Mouse (Mus musculus): ENCODE results near the gene Rnf181. TPM values are rescaled to one million over a fixed set of nuclear protein-coding genes. Genes with fewer than 3 reads are reported as not detected.
A peak's percentile ranks its signal among the peaks of the same experiment; 100 is the strongest.

The Rnf181 gene
- polyA plus RNA-seq, 1 experiment = 62.4 TPM

- no peak overlapping the region for H3K4me3 ChIP-seq (ENCODE audit: extremely low read depth, insufficient read depth, insufficient read length)
- TF ChIP-seq CTCF (IDR thresholded peaks at IDR 0.05; ENCODE audit: extremely low read depth, insufficient read depth, insufficient read length, insufficient replicate concordance) = no peak
- no peak for TF ChIP-seq POLR2A (IDR thresholded peaks at IDR 0.05; ENCODE audit: low read depth, low read length)
- no peak for DNase-seq (ENCODE audit: low read depth in 1 of 2, low spot score in 2 of 2)
- H3K27ac ChIP-seq (ENCODE audit: insufficient read depth, low read length) = no peak overlapping the region
- H3K4me1 ChIP-seq (ENCODE audit: control insufficient read depth, insufficient read depth, insufficient read length) = peaks cover 16% of the 10 kb centered on the region; the same call in 1 of the 2 replicates
- H3K27me3 ChIP-seq (ENCODE audit: control insufficient read depth, insufficient read depth, low read length) = no peaks in the 10 kb centered on the region
- WGBS = 95% methylated on average over 2 of the region's 2 CpGs
- H3K36me3 ChIP-seq (ENCODE audit: control insufficient read depth, insufficient read depth, low read length) = peaks cover 11% of the 10 kb centered on the region
These were observed 19.8 kb upstream of the Rnf181 start for GRCm38 (mm10) chr6:72386561-72386960.

GRCm38 (mm10) chr6:72385258-72385657 is 18.5 kb upstream of the Rnf181 start:
- no peak overlapping the region for H3K4me3 ChIP-seq (ENCODE audit: extremely low read depth, insufficient read depth, insufficient read length)
- peaks cover 11% of the 10 kb centered on the region for H3K36me3 ChIP-seq (ENCODE audit: control insufficient read depth, insufficient read depth, low read length)
- TF ChIP-seq POLR2A (IDR thresholded peaks at IDR 0.05; ENCODE audit: low read depth, low read length) = no peak
- no peak for TF ChIP-seq CTCF (IDR thresholded peaks at IDR 0.05; ENCODE audit: extremely low read depth, insufficient read depth, insufficient read length, insufficient replicate concordance)
- DNase-seq (ENCODE audit: low read depth in 1 of 2, low spot score in 2 of 2) = no peak
- WGBS = 83% methylated on average over 4 of the region's 4 CpGs
- H3K27me3 ChIP-seq (ENCODE audit: control insufficient read depth, insufficient read depth, low read length) = no peaks in the 10 kb centered on the region
- peaks cover 16% of the 10 kb centered on the region; the same call in 1 of the 2 replicates for H3K4me1 ChIP-seq (ENCODE audit: control insufficient read depth, insufficient read depth, insufficient read length)
- no peak overlapping the region for H3K27ac ChIP-seq (ENCODE audit: insufficient read depth, low read length)

DNA sequence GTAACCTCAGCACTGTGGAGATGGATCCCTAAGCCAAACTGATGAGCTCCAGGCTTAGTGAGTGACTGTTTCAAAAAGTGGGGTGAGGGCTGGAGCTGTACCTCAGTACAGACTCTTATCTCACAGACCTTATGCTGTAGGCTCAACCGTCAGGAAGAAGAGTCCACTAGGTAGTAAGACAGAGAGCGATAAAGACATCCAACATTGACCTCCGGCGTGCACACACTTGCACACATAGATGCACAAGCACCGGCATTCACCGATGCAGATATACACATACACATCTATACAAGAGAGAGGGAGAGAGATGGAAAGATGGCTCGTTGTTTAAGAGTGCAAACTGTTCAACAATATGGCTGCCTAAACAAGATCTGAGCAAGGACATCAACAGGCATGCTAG is 17.2 kb upstream of the Rnf181 start:
- Histone ChIP-seq H3K27ac (ENCODE audit: insufficient read depth, low read length) (no peak overlapping the region), H3K4me3 (ENCODE audit: extremely low read depth, insufficient read depth, insufficient read length) (no peak overlapping the region)
- 83% methylated on average over 7 of the region's 7 CpGs for WGBS

GRCm38 (mm10) chr6:72383142-72383820 is 16.5 kb upstream of the Rnf181 start:
- Histone ChIP-seq H3K4me3 (ENCODE audit: extremely low read depth, insufficient read depth, insufficient read length) (no peak overlapping the region), H3K36me3 (ENCODE audit: control insufficient read depth, insufficient read depth, low read length) (peaks cover 10% of the 10 kb centered on the region), H3K4me1 (ENCODE audit: control insufficient read depth, insufficient read depth, insufficient read length) (peaks cover 6% of the 10 kb centered on the region; the same call in 1 of the 2 replicates), H3K27ac (ENCODE audit: insufficient read depth, low read length) (0 out of 2 replicates have a peak overlapping the region, but pooled peaks have one; percentile 30), H3K27me3 (ENCODE audit: control insufficient read depth, insufficient read depth, low read length) (no peaks in the 10 kb centered on the region)
- WGBS = 86% methylated on average over 6 of the region's 6 CpGs
- TF ChIP-seq CTCF (IDR thresholded peaks at IDR 0.05; ENCODE audit: extremely low read depth, insufficient read depth, insufficient read length, insufficient replicate concordance) (no peak), POLR2A (IDR thresholded peaks at IDR 0.05; ENCODE audit: low read depth, low read length) (no peak)
- DNase-seq (ENCODE audit: low read depth in 1 of 2, low spot score in 2 of 2) = no peak

More for the DNA sequence above, 17.2 kb upstream of the Rnf181 start:
- no peaks in the 10 kb centered on the region for H3K27me3 ChIP-seq (ENCODE audit: control insufficient read depth, insufficient read depth, low read length)
- H3K36me3 ChIP-seq (ENCODE audit: control insufficient read depth, insufficient read depth, low read length) = peaks cover 11% of the 10 kb centered on the region
- no peak for DNase-seq (ENCODE audit: low read depth in 1 of 2, low spot score in 2 of 2)
- TF ChIP-seq CTCF (IDR thresholded peaks at IDR 0.05; ENCODE audit: extremely low read depth, insufficient read depth, insufficient read length, insufficient replicate concordance) (no peak), POLR2A (IDR thresholded peaks at IDR 0.05; ENCODE audit: low read depth, low read length) (no peak)
- peaks cover 10% of the 10 kb centered on the region; the same call in 1 of the 2 replicates for H3K4me1 ChIP-seq (ENCODE audit: control insufficient read depth, insufficient read depth, insufficient read length)

DNA sequence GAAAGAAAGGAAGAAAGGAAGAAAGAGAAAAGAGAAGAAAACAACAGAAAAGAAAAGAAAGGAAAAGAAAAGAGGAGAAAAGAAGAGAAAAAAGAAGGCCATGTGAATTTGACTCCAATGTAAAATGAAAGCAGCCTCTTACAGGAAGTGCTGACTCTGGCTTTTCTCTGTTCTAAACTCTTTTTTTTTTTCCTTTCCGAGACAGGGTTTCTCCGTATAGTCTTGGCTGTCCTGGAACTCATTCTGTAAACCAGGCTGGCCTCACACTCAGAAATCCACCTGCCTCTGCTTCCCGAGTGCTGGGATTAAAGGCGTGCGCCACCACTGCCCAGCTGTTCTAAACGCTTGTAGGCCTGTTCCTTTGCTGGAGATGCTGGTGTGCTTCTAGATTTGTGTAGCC is 15.7 kb upstream of the Rnf181 start:
- Histone ChIP-seq H3K27ac (ENCODE audit: insufficient read depth, low read length) (peak overlapping the region; percentile 30; the same call in 1 of the 2 replicates), H3K4me3 (ENCODE audit: extremely low read depth, insufficient read depth, insufficient read length) (no peak overlapping the region), H3K36me3 (ENCODE audit: control insufficient read depth, insufficient read depth, low read length) (peaks cover 6% of the 10 kb centered on the region), H3K4me1 (ENCODE audit: control insufficient read depth, insufficient read depth, insufficient read length) (no peaks in the 10 kb centered on the region; the same call in 1 of the 2 replicates), H3K27me3 (ENCODE audit: control insufficient read depth, insufficient read depth, low read length) (no peaks in the 10 kb centered on the region)
- TF ChIP-seq POLR2A (IDR thresholded peaks at IDR 0.05; ENCODE audit: low read depth, low read length) = no peak
- no peak for TF ChIP-seq CTCF (IDR thresholded peaks at IDR 0.05; ENCODE audit: extremely low read depth, insufficient read depth, insufficient read length, insufficient replicate concordance)
- WGBS = 60% methylated on average over 6 of the region's 6 CpGs
- DNase-seq (ENCODE audit: low read depth in 1 of 2, low spot score in 2 of 2) = no peak

- WGBS = 1% methylated on average over 48 of the region's 49 CpGs
- Histone ChIP-seq H3K4me3 (ENCODE audit: extremely low read depth, insufficient read depth, insufficient read length) (peak within 1 kb of the TSS; percentile 80), H3K4me1 (ENCODE audit: control insufficient read depth, insufficient read depth, insufficient read length) (peaks cover 3% of the 10 kb centered on the region), H3K27ac (ENCODE audit: insufficient read depth, low read length) (peak within 1 kb of the TSS; percentile 86), H3K36me3 (ENCODE audit: control insufficient read depth, insufficient read depth, low read length) (peaks cover 4% of the 10 kb centered on the region), H3K27me3 (ENCODE audit: control insufficient read depth, insufficient read depth, low read length) (no peaks in the 10 kb centered on the region)
- peak; percentile 72 to 92 for DNase-seq (ENCODE audit: low read depth in 1 of 2, low spot score in 2 of 2)
- TF ChIP-seq CTCF (IDR thresholded peaks at IDR 0.05; ENCODE audit: extremely low read depth, insufficient read depth, insufficient read length, insufficient replicate concordance) = peak; percentile 48; the same call in 1 of the 2 replicates
- TF ChIP-seq POLR2A (IDR thresholded peaks at IDR 0.05; ENCODE audit: low read depth, low read length) = no peak; the same call in 1 of the 2 replicates
These were observed 13.5 kb upstream of the Rnf181 start, which contains the start of gene Vamp5 for GRCm38 (mm10) chr6:72380131-72380770. TSS of gene Vamp5 (minus strand) at chr6:72380468.

All from spleen, adult 2 months (tissue).